Mouse (Mus musculus) stomach, postnatal 0 days (tissue): ENCODE results near the gene Cct5. TPM values are rescaled to one million over a fixed set of nuclear protein-coding genes. Genes with fewer than 3 reads are reported as not detected.

Experiments used
- ATAC-seq: fragments of 200-750 bp; cut with Nextera tagmentation; 2 replicates; pipeline ENCODE4 v1.8.0; 2017; ENCODE audit not compliant: low FRiP score, low TSS enrichment
- DNase-seq: peaks from one replicate; pipeline ENCODE4 v3.0.0-alpha.2; 2016; ENCODE audit warnings: low spot score
- H3K27ac ChIP-seq: fragments of 300-500 bp; sonication (generic); replicated peaks from 2 replicates; pipeline ENCODE4 v1.5.1; 2014; ENCODE audit warnings: mild to moderate bottlenecking, control low read depth
- H3K27me3 ChIP-seq: fragments of 300-500 bp; sonication (generic); 2 replicates; pipeline ENCODE4 v1.6.1; 2014; ENCODE audit warnings: low read length; ENCODE audit not compliant: control insufficient read depth, insufficient read depth
- H3K36me3 ChIP-seq: fragments of 300-500 bp; sonication (generic); 2 replicates; pipeline ENCODE4 v1.6.1; 2014; ENCODE audit warnings: low read length, mixed read lengths; ENCODE audit not compliant: control insufficient read depth, insufficient read depth
- H3K4me1 ChIP-seq: fragments of 300-500 bp; sonication (generic); replicated peaks from 2 replicates; pipeline ENCODE4 v1.6.1; 2014; ENCODE audit warnings: antibody characterized with exemption; ENCODE audit not compliant: control insufficient read depth, insufficient read depth
- H3K4me2 ChIP-seq: fragments of 300-500 bp; sonication (generic); replicated peaks from 2 replicates; pipeline ENCODE4 v1.6.1; 2014; ENCODE audit warnings: low read depth, mild to moderate bottlenecking, control low read depth, moderate library complexity
- H3K4me3 ChIP-seq: fragments of 300-500 bp; sonication (generic); 2 replicates; pipeline ENCODE4 v1.5.1; 2014; ENCODE audit warnings: low read depth, low read length, control low read depth
- H3K9ac ChIP-seq: fragments of 300-500 bp; sonication (generic); 2 replicates; pipeline ENCODE4 v1.6.1; 2014; ENCODE audit warnings: mild to moderate bottlenecking, low read length, control low read depth, mixed read lengths
- H3K9me3 ChIP-seq: fragments of 300-500 bp; sonication (generic); 2 replicates; pipeline ENCODE4 v1.6.1; 2016; ENCODE audit warnings: low read length; ENCODE audit not compliant: control insufficient read depth
- CTCF ChIP-seq: IDR thresholded peaks from 2 replicates; pipeline ENCODE4 v1.5.1; 2016; ENCODE audit warnings: antibody characterized with exemption, low read depth, mild to moderate bottlenecking, moderate library complexity
- EP300 ChIP-seq: optimal IDR thresholded peaks from 2 replicates; pipeline ENCODE3; 2016; ENCODE audit warnings: antibody characterized with exemption
- WGBS: fragments of 180-500 bp; shearing (Covaris S2); extraction: QIAGEN DNeasy Blood & Tissue Kit; methylation state at CpG from one replicate; pipeline ENCODE4 v1.1.7; 2014; 5-methylcytosine and 5-hydroxymethylcytosine counted together
- polyA plus RNA-seq: library from polyadenylated mRNA; unstranded; fragments of >200 nt; fragmentation: Nextera tagmentation; extraction: Ambion mirVana; gene quantifications from 2 replicates; pipeline ENCODE4 v1.2.1, GENCODE M21; 2015

Gene Cct5
- 247 and 248 TPM in 2 replicates for polyA plus RNA-seq

DNA sequence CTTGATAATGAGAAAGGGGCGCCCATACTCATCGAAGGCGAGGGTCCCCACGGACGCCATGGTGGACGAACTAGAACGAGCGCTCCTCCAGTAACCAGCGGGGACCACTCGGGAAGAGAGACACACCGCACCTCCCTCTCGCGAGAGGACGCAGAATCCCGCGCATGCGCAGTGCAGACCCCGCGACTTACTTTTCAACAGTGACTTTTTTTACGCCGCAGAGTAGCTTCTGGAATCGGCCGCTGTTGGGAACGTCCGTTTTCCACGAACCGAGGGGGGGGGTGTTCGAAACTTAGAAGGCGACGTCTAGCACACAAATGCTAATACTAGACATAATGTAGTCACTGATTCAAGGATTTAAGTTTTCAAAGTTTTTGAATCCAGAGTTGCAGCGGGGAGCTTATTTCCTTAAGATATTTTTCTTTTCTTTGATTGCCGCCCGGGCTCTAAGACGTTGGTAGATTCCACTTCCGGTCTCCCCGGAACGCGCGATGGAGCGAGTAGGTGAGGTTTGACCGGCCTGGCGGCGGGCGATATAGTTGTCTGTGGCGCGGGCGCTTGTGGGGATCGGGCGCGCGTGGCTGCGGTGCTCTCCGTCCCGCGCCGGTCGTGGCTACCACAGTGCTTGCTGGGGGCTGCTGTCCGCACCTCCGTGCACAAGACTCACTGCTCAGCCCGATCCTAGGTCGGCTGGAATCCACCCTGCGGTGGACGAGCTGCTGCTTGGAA lies at the start of gene Cct5, which contains the start of gene Fam173b:
Cct5 (minus strand) TSS at position 159 of the 729 bp plus-strand sequence.
Fam173b (plus strand) TSS at position 207 of the 729 bp plus-strand sequence.
- ATAC-seq (peak; percentile 92), DNase-seq (peak; percentile 97)
- no peaks in the 10 kb centered on the region for H3K27me3 ChIP-seq
- peak within 1 kb of the TSS; percentile 84 for H3K4me3 ChIP-seq
- peak within 1 kb of the TSS; percentile 91 for H3K27ac ChIP-seq
- peaks cover 4% of the 10 kb centered on the region; the same call in 1 of the 2 replicates for H3K36me3 ChIP-seq
- H3K9me3 ChIP-seq, result no peaks in the 10 kb centered on the region
- under 1% methylated on average over 63 of the region's 63 CpGs for WGBS
- H3K4me1 ChIP-seq, result peaks cover 11% of the 10 kb centered on the region; the same call in 1 of the 2 replicates
- TF ChIP-seq EP300 (peak; percentile 97), CTCF (no peak)
- peak within 1 kb of the TSS; percentile 93 for H3K4me2 ChIP-seq
- H3K9ac ChIP-seq, result peak within 1 kb of the TSS; percentile 91

- no peak for TF ChIP-seq CTCF
- no peak for TF ChIP-seq EP300
- DNase-seq (no peak), ATAC-seq (no peak)
- Histone ChIP-seq H3K27me3 (no peaks in the 10 kb centered on the region), H3K4me1 (no peaks in the 10 kb centered on the region), H3K4me3 (no peak overlapping the region), H3K9me3 (no peaks in the 10 kb centered on the region), H3K9ac (no peak overlapping the region), H3K4me2 (no peak overlapping the region), H3K27ac (no peak overlapping the region), H3K36me3 (no peaks in the 10 kb centered on the region)
- 91% methylated on average over 7 of the region's 7 CpGs for WGBS
These were observed 49.2 kb upstream of the Cct5 start for GRCm38 (mm10) chr15:31650821-31651220.

DNA sequence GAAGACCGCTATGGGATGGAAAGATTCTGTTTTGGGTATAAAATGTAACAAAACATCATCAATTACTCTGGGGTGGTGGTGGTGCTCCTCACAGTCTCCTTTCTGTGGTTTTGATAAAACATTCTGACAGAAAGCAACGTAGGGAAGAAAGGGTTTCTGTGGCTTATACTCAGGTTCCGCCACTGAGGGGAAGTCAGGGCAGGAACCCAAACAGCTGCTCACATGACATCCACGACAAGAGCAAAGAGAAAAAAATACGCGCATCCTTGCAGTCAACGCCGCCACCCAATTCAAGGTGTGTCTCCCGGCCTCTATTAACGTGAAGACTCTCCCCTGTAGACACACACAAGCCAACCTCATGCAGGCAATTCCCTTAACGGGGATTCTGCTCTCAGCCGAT lies 48.1 kb upstream of the Cct5 start:
- H3K9ac ChIP-seq, result no peak overlapping the region

GRCm38 (mm10) chr15:31647851-31648569 lies 46.4 kb upstream of the Cct5 start:
- H3K9ac ChIP-seq, result no peak overlapping the region
- H3K4me1 ChIP-seq, result no peaks in the 10 kb centered on the region
- no peak overlapping the region for H3K4me3 ChIP-seq
- no peaks in the 10 kb centered on the region for H3K9me3 ChIP-seq
- no peaks in the 10 kb centered on the region for H3K36me3 ChIP-seq
- ATAC-seq, result no peak
- H3K4me2 ChIP-seq, result no peak overlapping the region
- WGBS, result 48% methylated on average over 8 of the region's 8 CpGs
- no peak overlapping the region for H3K27ac ChIP-seq
- TF ChIP-seq EP300, result no peak
- no peak for TF ChIP-seq CTCF
- DNase-seq, result no peak
- H3K27me3 ChIP-seq, result no peaks in the 10 kb centered on the region

More for the DNA sequence above, 48.1 kb upstream of the Cct5 start:
- no peak for ATAC-seq
- Histone ChIP-seq H3K4me1 (no peaks in the 10 kb centered on the region), H3K4me3 (no peak overlapping the region), H3K27me3 (no peaks in the 10 kb centered on the region), H3K9me3 (no peaks in the 10 kb centered on the region), H3K4me2 (no peak overlapping the region), H3K27ac (no peak overlapping the region), H3K36me3 (no peaks in the 10 kb centered on the region)
- 88% methylated on average over 12 of the region's 12 CpGs for WGBS
- TF ChIP-seq CTCF (no peak), EP300 (no peak)
- DNase-seq, result no peak

DNA sequence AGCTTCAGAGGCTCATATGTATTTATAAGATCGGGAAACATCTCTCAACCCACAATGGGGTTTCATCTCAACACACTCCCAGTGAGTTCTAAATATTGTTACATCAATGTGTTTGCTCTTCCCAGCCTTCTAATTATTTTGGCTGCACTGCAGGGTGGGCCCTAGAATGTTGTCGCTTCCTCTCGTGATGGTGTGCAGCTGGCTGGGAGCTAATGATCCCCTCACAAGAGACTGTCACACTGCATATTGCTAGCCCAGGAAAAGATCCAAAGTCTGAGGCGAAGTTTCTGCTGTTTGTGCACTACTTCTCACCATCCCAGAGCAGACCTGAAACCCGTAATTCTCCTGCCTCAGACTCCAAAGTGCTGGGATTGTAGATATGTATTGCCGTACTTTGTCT lies 45.6 kb upstream of the Cct5 start:
- ATAC-seq (no peak), DNase-seq (no peak)
- H3K9ac ChIP-seq, result no peak overlapping the region
- H3K27me3 ChIP-seq, result no peaks in the 10 kb centered on the region
- TF ChIP-seq CTCF (no peak), EP300 (no peak)
- no peaks in the 10 kb centered on the region for H3K36me3 ChIP-seq
- no peak overlapping the region for H3K4me3 ChIP-seq
- H3K4me2 ChIP-seq, result no peak overlapping the region
- H3K27ac ChIP-seq, result no peak overlapping the region
- no peaks in the 10 kb centered on the region for H3K4me1 ChIP-seq
- 66% methylated on average over 6 of the region's 6 CpGs for WGBS
- no peaks in the 10 kb centered on the region for H3K9me3 ChIP-seq

GRCm38 (mm10) chr15:31636091-31636595 lies 34.5 kb upstream of the Cct5 start:
- no peak for DNase-seq
- H3K4me1 ChIP-seq, result no peaks in the 10 kb centered on the region
- no peaks in the 10 kb centered on the region for H3K9me3 ChIP-seq
- TF ChIP-seq EP300 (no peak), CTCF (no peak)
- WGBS, result 72% methylated on average over 9 of the region's 9 CpGs
- H3K4me2 ChIP-seq, result no peak overlapping the region
- no peaks in the 10 kb centered on the region for H3K27me3 ChIP-seq
- H3K27ac ChIP-seq, result no peak overlapping the region
- H3K9ac ChIP-seq, result no peak overlapping the region
- no peaks in the 10 kb centered on the region for H3K36me3 ChIP-seq
- ATAC-seq, result no peak
- no peak overlapping the region for H3K4me3 ChIP-seq
